Mouse (Mus musculus) kidney, adult 9 months (tissue): ENCODE results near the gene Smim10l1.

Source experiments
- DNase-seq: peaks from one replicate; pipeline ENCODE4 v3.0.0; 2022

The Smim10l1 gene

GRCm38 (mm10) chr6:133104609-133104921 is at the start of gene Smim10l1:
TSS of gene Smim10l1 (plus strand) at chr6:133104909.
- no peak for DNase-seq

GRCm38 (mm10) chr6:133055716-133056115 is 49.0 kb upstream of the Smim10l1 start, which contains the start of gene Tas2r140:
TSS of gene Tas2r140 (minus strand) at chr6:133055816.
- DNase-seq: no peak

GRCm38 (mm10) chr6:133092226-133092625 is 12.5 kb upstream of the Smim10l1 start:
- no peak for DNase-seq

- peak; percentile 4 for DNase-seq
These were observed 2.3 kb upstream of the Smim10l1 start for GRCm38 (mm10) chr6:133102430-133102829.

GRCm38 (mm10) chr6:133104922-133105859 is 482 bp downstream of the Smim10l1 start:
- peak; percentile 93 for DNase-seq
